Mouse (Mus musculus): Measurements from ENCODE around the gene Ice1.

DNA sequence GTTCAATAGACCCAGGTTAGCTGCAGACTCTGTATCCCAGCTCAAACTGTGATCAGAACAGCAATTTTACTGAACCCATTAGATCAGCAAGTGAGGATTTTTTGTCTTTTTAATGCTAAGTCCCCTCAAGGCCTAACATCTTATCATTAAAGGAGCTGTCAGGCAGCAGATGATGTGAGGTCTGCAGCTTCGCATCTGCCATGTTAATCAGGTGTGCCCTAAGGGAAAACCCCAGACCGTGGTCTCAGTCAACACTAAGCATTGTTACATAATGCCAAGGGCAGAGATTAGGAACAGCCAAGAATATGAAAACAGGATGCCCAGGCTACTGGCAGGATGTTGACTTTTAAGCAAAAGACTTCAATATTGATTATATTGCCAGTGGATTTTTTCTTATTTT is 122.4 kb downstream of the Ice1 start:
- TF ChIP-seq ZC3H11A (IDR thresholded peaks at IDR 0.05; ENCODE audit: borderline replicate concordance, low read depth, low read length) (no peak), HCFC1 (IDR thresholded peaks at IDR 0.05; ENCODE audit: borderline replicate concordance, insufficient read depth, low read length) (no peak), CHD2 (IDR thresholded peaks at IDR 0.05; ENCODE audit: low read depth, low read length) (no peak), ZNF384 (IDR thresholded peaks at IDR 0.05; ENCODE audit: low read depth, low read length) (no peak), MAFK (IDR thresholded peaks at IDR 0.05; ENCODE audit: insufficient read depth, low read depth, low read length) (no peak)
